Mouse (Mus musculus) ES-E14 (cell line): ENCODE measurements at regions not wholly inside any gene's neighbourhood (a gene's known extent, or its start where the extent isn't known, plus 50 kb on each side); places are given as distances from the start of the nearest gene placed in this dataset.

Source experiments
- DNase-seq: peaks from one replicate; pipeline ENCODE4 v3.0.0-alpha.2; 2013; ENCODE audit warnings: low read depth, low spot score
- H3K27ac ChIP-seq: 2 replicates; pipeline ENCODE4 v1.5.1; 2012; ENCODE audit warnings: low read depth, mild to moderate bottlenecking, low read length, moderate library complexity, mixed read lengths; ENCODE audit not compliant: poor library complexity, insufficient read depth, severe bottlenecking
- H3K36me3 ChIP-seq: 2 replicates; pipeline ENCODE4 v1.6.1; 2012; ENCODE audit warnings: mild to moderate bottlenecking, low read length, moderate library complexity, mixed read lengths; ENCODE audit not compliant: control insufficient read depth, poor library complexity, insufficient read depth, severe bottlenecking
- H3K4me1 ChIP-seq, 2 experiments: fragments of 150-350 bp in 1 of 2; sonication (generic) in 1 of 2; 2 replicates each; pipeline ENCODE4 v1.6.1; 2012; ENCODE audit warnings: low read length in 2 of 2, mild to moderate bottlenecking in 1 of 2, mixed read lengths in 1 of 2; ENCODE audit not compliant: control insufficient read depth in 2 of 2, insufficient read depth in 2 of 2, poor library complexity in 1 of 2
- H3K4me3 ChIP-seq, 2 experiments: fragments of 150-350 bp in 1 of 2; sonication (generic) in 1 of 2; 2 replicates each; pipeline ENCODE4 v1.5.1; 2012; ENCODE audit warnings: low read length in 2 of 2, low read depth in 1 of 2, mild to moderate bottlenecking in 1 of 2, mixed read lengths in 1 of 2; ENCODE audit not compliant: insufficient read depth in 1 of 2, poor library complexity in 1 of 2, severe bottlenecking in 1 of 2
- H3K9ac ChIP-seq: 2 replicates; pipeline ENCODE4 v1.6.1; 2012; ENCODE audit warnings: low read depth, mild to moderate bottlenecking, low read length, mixed read lengths; ENCODE audit not compliant: poor library complexity, insufficient read depth, severe bottlenecking
- H3K9me3 ChIP-seq: fragments of 150-350 bp; sonication (generic); 2 replicates; pipeline ENCODE4 v1.6.1; 2012; ENCODE audit warnings: low read depth, mild to moderate bottlenecking, low read length; ENCODE audit not compliant: control insufficient read depth, insufficient read depth
- CHD2 ChIP-seq: IDR thresholded peaks from 2 replicates; pipeline ENCODE4 v1.6.1; 2014; ENCODE audit warnings: mild to moderate bottlenecking, low read depth, low read length, inconsistent platforms
- HCFC1 ChIP-seq: IDR thresholded peaks from 2 replicates; pipeline ENCODE4 v1.6.1; 2012; ENCODE audit warnings: low read length, inconsistent platforms, borderline replicate concordance; ENCODE audit not compliant: insufficient read depth
- MAFK ChIP-seq: IDR thresholded peaks from 2 replicates; pipeline ENCODE4 v1.6.1; 2014; ENCODE audit warnings: mild to moderate bottlenecking, low read depth, low read length, inconsistent platforms; ENCODE audit not compliant: insufficient read depth
- ZC3H11A ChIP-seq: IDR thresholded peaks from 2 replicates; pipeline ENCODE4 v1.6.1; 2012; ENCODE audit warnings: low read depth, mild to moderate bottlenecking, inconsistent platforms, low read length, borderline replicate concordance
- ZNF384 ChIP-seq: IDR thresholded peaks from 2 replicates; pipeline ENCODE4 v1.6.1; 2012; ENCODE audit warnings: low read depth, low read length, inconsistent platforms
- in situ Hi-C, 2 experiments: fragments of 600-800 bp; cut with MboI; formaldehyde crosslinking; loops; one replicate each; pipeline ENCODE4 v1.15.1; 2025; ENCODE audit warnings: low sequenced_read_pairs in 2 of 2, inconsistent platforms in 1 of 2; ENCODE audit not compliant: unreplicated experiment in 2 of 2

DNA sequence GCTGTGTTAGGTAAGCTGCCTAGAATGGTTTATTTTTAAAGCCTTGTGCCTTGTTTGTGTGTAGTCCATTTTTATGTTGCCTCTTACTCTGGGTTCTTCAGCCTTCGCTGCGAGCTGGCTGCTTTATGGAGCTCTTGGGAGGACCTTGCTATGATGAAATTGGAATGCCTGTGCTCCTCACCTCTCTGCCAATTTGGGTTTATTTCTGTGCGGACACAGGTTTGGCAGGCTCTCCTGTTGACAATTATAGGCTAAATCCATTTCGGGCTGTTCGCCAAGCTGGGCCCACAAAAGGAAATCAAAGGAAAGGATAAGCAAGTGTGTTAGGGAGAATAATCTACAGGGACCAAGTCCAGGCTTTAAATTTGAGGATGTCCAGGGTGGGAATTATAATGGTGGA is 289.8 kb downstream of the Etaa1 start:
- no peak for DNase-seq
- Histone ChIP-seq H3K4me3 (no peak overlapping the region), H3K27ac (no peak overlapping the region), H3K9me3 (no peaks in the 10 kb centered on the region), H3K9ac (no peak overlapping the region), H3K36me3 (no peaks in the 10 kb centered on the region), H3K4me1 (no peaks in the 10 kb centered on the region)
- TF ChIP-seq HCFC1 (no peak), MAFK (no peak), CHD2 (no peak), ZC3H11A (no peak), ZNF384 (no peak)
- in situ Hi-C loops: no loop called here

DNA sequence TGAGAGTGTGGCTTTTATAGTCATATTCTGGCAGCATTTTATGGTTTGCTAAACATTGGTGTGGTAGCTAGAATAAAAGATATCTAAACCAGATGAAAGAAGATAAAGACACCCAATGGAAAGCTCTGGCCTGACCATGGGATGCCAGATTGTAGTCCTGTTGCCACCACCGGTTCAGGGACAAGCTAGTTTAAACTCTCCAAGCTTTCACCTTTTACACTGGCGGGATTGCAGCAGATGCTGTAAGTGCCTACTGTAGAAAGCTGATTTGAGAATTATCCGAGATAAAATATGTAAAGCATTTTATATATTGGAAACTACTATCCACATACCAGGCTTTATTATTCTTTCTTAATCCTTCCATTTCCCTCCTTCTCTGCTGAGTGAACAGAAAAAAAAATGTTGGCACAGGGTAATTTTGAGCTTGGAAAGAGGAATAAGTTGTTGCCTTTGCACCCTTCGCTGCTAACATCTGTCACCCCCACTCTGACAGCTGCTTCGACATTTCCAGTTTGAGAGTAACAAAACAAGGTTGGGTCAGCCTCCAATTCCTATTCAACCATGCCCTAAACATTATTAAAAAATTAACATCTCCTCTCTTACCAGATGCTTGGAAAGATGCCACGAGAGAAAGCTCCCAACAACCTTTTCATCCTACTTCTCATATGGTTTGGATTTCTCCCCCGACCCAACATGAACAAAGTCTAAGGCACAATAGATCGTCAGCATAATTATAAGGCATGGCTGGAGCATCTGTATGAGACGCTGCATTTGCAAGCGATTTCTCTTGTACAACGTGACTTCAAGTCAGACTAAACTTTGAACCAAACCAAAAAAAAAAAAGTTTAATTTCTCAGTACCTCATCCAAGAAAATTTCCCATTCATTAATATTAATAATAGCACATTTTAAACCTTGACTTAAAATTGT is 287.8 kb downstream of the Etaa1 start:
- no peaks in the 10 kb centered on the region for H3K4me1 ChIP-seq
- H3K4me3 ChIP-seq: no peak overlapping the region
- DNase-seq: no peak
- H3K36me3 ChIP-seq: no peaks in the 10 kb centered on the region
- TF ChIP-seq MAFK: no peak
- no peak for TF ChIP-seq ZC3H11A
- TF ChIP-seq ZNF384: no peak
- no peak for TF ChIP-seq CHD2
- in situ Hi-C loops: no loop called here
- H3K27ac ChIP-seq: no peak overlapping the region
- no peaks in the 10 kb centered on the region for H3K9me3 ChIP-seq
- no peak overlapping the region for H3K9ac ChIP-seq

DNA sequence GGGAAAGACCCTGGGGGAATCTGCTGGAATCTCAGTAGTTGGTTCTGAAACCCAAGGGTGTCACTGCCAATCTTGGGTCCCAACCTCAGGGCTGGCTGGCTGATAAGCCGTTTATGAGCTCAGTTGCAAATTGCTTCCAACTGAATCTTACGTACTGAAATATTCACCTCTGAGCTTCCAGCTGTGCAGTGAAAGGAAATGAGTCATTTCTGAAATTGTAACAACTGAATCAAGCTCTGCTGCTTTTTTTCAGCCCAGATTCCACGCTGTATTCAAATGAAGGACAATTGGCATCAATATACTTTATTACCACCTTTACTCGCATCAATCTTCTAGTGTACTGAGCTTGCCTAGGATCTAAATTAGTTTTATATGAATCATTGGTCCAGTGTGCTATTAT is 272.7 kb downstream of the Etaa1 start:
- in situ Hi-C loops: no loop called here
- Histone ChIP-seq H3K36me3 (no peaks in the 10 kb centered on the region), H3K9ac (no peak overlapping the region), H3K9me3 (no peaks in the 10 kb centered on the region), H3K4me1 (no peaks in the 10 kb centered on the region), H3K27ac (no peak overlapping the region), H3K4me3 (no peak overlapping the region)
- no peak for DNase-seq
- TF ChIP-seq HCFC1 (no peak), CHD2 (no peak)

DNA sequence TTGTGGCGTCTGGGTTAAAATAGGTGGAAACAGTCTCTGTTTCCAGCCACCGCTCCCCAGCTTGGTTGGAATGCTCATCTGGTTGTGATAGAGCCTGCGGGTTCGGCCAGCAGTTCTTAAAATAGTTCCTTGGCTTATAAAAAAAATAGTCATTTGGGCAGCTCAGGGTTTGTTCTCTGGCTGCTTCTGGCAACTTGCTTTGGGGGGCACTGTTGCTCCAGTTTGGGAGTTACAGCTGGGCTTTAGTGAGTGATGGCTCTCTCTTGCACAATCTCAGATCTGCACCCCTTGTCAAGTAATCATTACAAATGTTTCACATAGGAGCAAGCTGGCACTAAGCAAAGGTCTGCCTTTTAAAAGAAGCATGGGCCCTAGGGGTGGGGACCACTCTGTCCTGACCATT is 268.0 kb downstream of the Etaa1 start:
- in situ Hi-C loops: no loop called here
- Histone ChIP-seq H3K9ac (no peak overlapping the region), H3K4me3 (no peak overlapping the region), H3K27ac (no peak overlapping the region), H3K4me1 (no peaks in the 10 kb centered on the region), H3K9me3 (no peaks in the 10 kb centered on the region), H3K36me3 (no peaks in the 10 kb centered on the region)
- DNase-seq: peak; percentile 21
- TF ChIP-seq ZC3H11A: peak; percentile 54; the same call in 1 of the 2 replicates
- TF ChIP-seq MAFK: no peak

DNA sequence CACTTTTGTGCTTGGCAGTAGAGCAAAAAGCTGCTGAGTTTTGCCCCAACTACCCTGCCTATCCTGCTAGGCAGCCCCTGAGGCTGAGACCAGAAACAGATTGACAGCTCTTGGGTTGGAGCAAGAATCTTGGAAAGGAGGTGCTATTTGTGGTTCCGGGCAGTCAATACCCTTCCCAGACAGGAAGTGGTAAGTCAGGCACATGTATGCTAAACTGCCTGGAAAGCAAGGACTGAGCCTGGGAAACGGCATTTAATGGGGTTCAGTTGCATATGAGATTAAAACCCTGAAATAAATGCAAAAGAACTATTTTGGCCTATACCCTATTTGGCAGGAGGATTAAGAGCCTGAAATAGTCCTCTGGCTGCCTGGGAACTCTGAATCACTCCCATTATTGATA is 266.9 kb downstream of the Etaa1 start:
- in situ Hi-C loops: no loop called here
- Histone ChIP-seq H3K27ac (no peak overlapping the region), H3K4me1 (no peaks in the 10 kb centered on the region), H3K9me3 (no peaks in the 10 kb centered on the region), H3K9ac (no peak overlapping the region), H3K36me3 (no peaks in the 10 kb centered on the region), H3K4me3 (no peak overlapping the region)
- DNase-seq: no peak
- TF ChIP-seq ZNF384 (no peak), CHD2 (no peak), HCFC1 (no peak), MAFK (no peak), ZC3H11A (no peak)
